Mouse (Mus musculus): ENCODE data around the gene Ap5b1. TPM values are rescaled to one million over a fixed set of nuclear protein-coding genes. Genes with fewer than 3 reads are reported as not detected.

The Ap5b1 gene
- polyA plus RNA-seq, 1 experiment from 2014 or later, result 3.6 TPM

- H3K4me1 ChIP-seq (replicated peaks), result no peaks in the 10 kb centered on the region
- H3K4me3 ChIP-seq (replicated peaks), result no peak overlapping the region
- no peak overlapping the region for H3K9ac ChIP-seq
- WGBS (ENCODE audit: insufficient replicate concordance), result 67% methylated on average over 8 of the region's 8 CpGs
- ATAC-seq (ENCODE audit: insufficient read depth), result no peak
- H3K9me3 ChIP-seq (replicated peaks), result no peaks in the 10 kb centered on the region
- H3K36me3 ChIP-seq (replicated peaks), result no peaks in the 10 kb centered on the region
- no peak overlapping the region for H3K4me2 ChIP-seq
- no peak overlapping the region for H3K27ac ChIP-seq (replicated peaks)
- H3K27me3 ChIP-seq, result peaks cover 59% of the 10 kb centered on the region
Observed at GRCm38 (mm10) chr19:5553802-5554201, 14.0 kb upstream of the Ap5b1 start.

DNA sequence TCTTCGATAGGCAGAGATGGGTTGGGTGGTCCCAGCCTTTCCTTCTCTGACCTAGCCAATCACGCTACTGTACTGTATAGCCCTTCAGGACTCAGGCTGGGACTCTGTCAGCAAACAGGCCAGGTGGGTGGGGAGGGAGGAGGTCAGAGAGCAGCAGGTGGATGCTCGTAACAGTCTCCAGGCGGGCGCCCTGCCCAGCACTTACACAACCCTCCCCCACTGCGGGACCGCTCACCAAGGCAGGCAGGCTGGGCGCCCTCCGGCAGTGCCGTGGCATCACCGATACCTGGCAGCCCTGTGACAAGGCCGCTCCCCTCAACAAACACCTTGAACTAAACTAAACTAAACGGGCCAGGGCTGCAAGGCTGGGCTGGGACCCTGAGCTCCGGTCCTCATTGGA is 13.6 kb upstream of the Ap5b1 start:
- ATAC-seq (ENCODE audit: insufficient read depth), result no peak
- H3K27ac ChIP-seq (replicated peaks), result no peak overlapping the region
- no peaks in the 10 kb centered on the region for H3K9me3 ChIP-seq (replicated peaks)
- 67% methylated on average over 14 of the region's 14 CpGs for WGBS (ENCODE audit: insufficient replicate concordance)
- H3K4me3 ChIP-seq (replicated peaks), result no peak overlapping the region
- no peaks in the 10 kb centered on the region for H3K36me3 ChIP-seq (replicated peaks)
- peaks cover 63% of the 10 kb centered on the region for H3K27me3 ChIP-seq
- no peak overlapping the region for H3K9ac ChIP-seq
- H3K4me1 ChIP-seq (replicated peaks), result no peaks in the 10 kb centered on the region
- no peak overlapping the region for H3K4me2 ChIP-seq

- H3K4me3 ChIP-seq (replicated peaks), result no peak overlapping the region
- no peaks in the 10 kb centered on the region for H3K9me3 ChIP-seq (replicated peaks)
- H3K9ac ChIP-seq, result no peak overlapping the region
- ATAC-seq (ENCODE audit: insufficient read depth), result no peak
- H3K4me1 ChIP-seq (replicated peaks), result peaks cover 14% of the 10 kb centered on the region
- H3K27ac ChIP-seq (replicated peaks), result no peak overlapping the region
- H3K36me3 ChIP-seq (replicated peaks), result no peaks in the 10 kb centered on the region
- H3K4me2 ChIP-seq, result no peak overlapping the region
- peaks cover 96% of the 10 kb centered on the region for H3K27me3 ChIP-seq
- 48% methylated on average over 7 of the region's 7 CpGs for WGBS (ENCODE audit: insufficient replicate concordance)
Observed at GRCm38 (mm10) chr19:5558169-5558568, 9.7 kb upstream of the Ap5b1 start.

- Histone ChIP-seq H3K9ac (no peak overlapping the region), H3K27ac (replicated peaks) (no peak overlapping the region), H3K4me1 (replicated peaks) (peaks cover 14% of the 10 kb centered on the region), H3K4me2 (no peak overlapping the region), H3K9me3 (replicated peaks) (no peaks in the 10 kb centered on the region), H3K36me3 (replicated peaks) (no peaks in the 10 kb centered on the region), H3K4me3 (replicated peaks) (no peak overlapping the region), H3K27me3 (peaks cover 97% of the 10 kb centered on the region)
- ATAC-seq (ENCODE audit: insufficient read depth), result no peak
- 53% methylated on average over 8 of the region's 8 CpGs for WGBS (ENCODE audit: insufficient replicate concordance)
Observed at GRCm38 (mm10) chr19:5558770-5559169, 9.1 kb upstream of the Ap5b1 start.

- H3K36me3 ChIP-seq (replicated peaks), result no peaks in the 10 kb centered on the region
- H3K9ac ChIP-seq, result no peak overlapping the region
- peaks cover 97% of the 10 kb centered on the region for H3K27me3 ChIP-seq
- no peaks in the 10 kb centered on the region for H3K9me3 ChIP-seq (replicated peaks)
- 23% methylated on average over 8 of the region's 8 CpGs for WGBS (ENCODE audit: insufficient replicate concordance)
- peaks cover 14% of the 10 kb centered on the region for H3K4me1 ChIP-seq (replicated peaks)
- H3K4me3 ChIP-seq (replicated peaks), result no peak overlapping the region
- H3K4me2 ChIP-seq, result no peak overlapping the region
- ATAC-seq (ENCODE audit: insufficient read depth), result no peak
- H3K27ac ChIP-seq (replicated peaks), result no peak overlapping the region
Observed at GRCm38 (mm10) chr19:5559229-5559628, 8.6 kb upstream of the Ap5b1 start.

GRCm38 (mm10) chr19:5559631-5560456 is 8.0 kb upstream of the Ap5b1 start:
- 1% methylated on average over 69 of the region's 69 CpGs for WGBS (ENCODE audit: insufficient replicate concordance)
- peak overlapping the region; percentile 58 for H3K4me2 ChIP-seq
- no peak overlapping the region for H3K9ac ChIP-seq
- H3K9me3 ChIP-seq (replicated peaks), result no peaks in the 10 kb centered on the region
- peak overlapping the region; percentile 35 for H3K4me3 ChIP-seq (replicated peaks)
- H3K36me3 ChIP-seq (replicated peaks), result no peaks in the 10 kb centered on the region
- peaks cover 14% of the 10 kb centered on the region for H3K4me1 ChIP-seq (replicated peaks)
- no peak for ATAC-seq (ENCODE audit: insufficient read depth)
- H3K27me3 ChIP-seq, result peaks cover 100% of the 10 kb centered on the region
- H3K27ac ChIP-seq (replicated peaks), result no peak overlapping the region

- H3K9me3 ChIP-seq (replicated peaks), result no peaks in the 10 kb centered on the region
- H3K9ac ChIP-seq, result no peak within 1 kb of the TSS
- no peaks in the 10 kb centered on the region for H3K36me3 ChIP-seq (replicated peaks)
- under 1% methylated on average over 57 of the region's 57 CpGs for WGBS (ENCODE audit: insufficient replicate concordance)
- H3K4me1 ChIP-seq (replicated peaks), result peaks cover 14% of the 10 kb centered on the region
- peaks cover 100% of the 10 kb centered on the region for H3K27me3 ChIP-seq
- H3K4me2 ChIP-seq, result peak within 1 kb of the TSS; percentile 58
- peak within 1 kb of the TSS; percentile 35 for H3K4me3 ChIP-seq (replicated peaks)
- H3K27ac ChIP-seq (replicated peaks), result no peak within 1 kb of the TSS
- ATAC-seq (ENCODE audit: insufficient read depth), result no peak
Observed at GRCm38 (mm10) chr19:5560457-5561041, 7.3 kb upstream of the Ap5b1 start, which contains the start of gene Ovol1. Ovol1 (minus strand) TSS chr19:5560646.

GRCm38 (mm10) chr19:5561252-5561790 is 6.5 kb upstream of the Ap5b1 start:
- Histone ChIP-seq H3K4me2 (peak overlapping the region; percentile 58; the same call in 1 of the 2 replicates), H3K36me3 (replicated peaks) (no peaks in the 10 kb centered on the region), H3K9me3 (replicated peaks) (no peaks in the 10 kb centered on the region), H3K4me1 (replicated peaks) (peaks cover 15% of the 10 kb centered on the region), H3K27me3 (peaks cover 100% of the 10 kb centered on the region), H3K9ac (no peak overlapping the region), H3K27ac (replicated peaks) (no peak overlapping the region), H3K4me3 (replicated peaks) (peak overlapping the region; percentile 35; the same call in 1 of the 2 replicates)
- no peak for ATAC-seq (ENCODE audit: insufficient read depth)
- 25% methylated on average over 10 of the region's 10 CpGs for WGBS (ENCODE audit: insufficient replicate concordance)

DNA sequence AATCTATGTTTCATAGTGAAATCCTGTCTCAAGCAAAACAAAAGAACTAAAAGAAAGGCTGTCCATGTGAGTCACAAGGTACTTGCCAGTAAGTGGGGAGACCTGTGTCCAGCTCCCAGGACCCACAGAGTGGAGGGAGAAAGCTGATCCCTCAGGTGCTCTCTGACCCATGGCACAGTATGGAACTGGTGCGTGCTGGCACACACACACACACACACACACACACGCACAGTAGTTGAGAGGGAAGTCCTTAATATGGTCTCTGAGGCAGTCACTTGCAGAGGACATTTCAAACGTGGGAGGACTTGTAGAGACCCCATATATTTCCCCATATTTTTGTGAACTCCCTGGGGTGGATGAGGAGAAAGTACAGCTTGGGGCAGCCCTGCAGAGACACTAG is 5.9 kb upstream of the Ap5b1 start:
- Histone ChIP-seq H3K36me3 (replicated peaks) (no peaks in the 10 kb centered on the region), H3K4me2 (no peak overlapping the region), H3K4me1 (replicated peaks) (peaks cover 21% of the 10 kb centered on the region), H3K9me3 (replicated peaks) (no peaks in the 10 kb centered on the region), H3K27me3 (peaks cover 100% of the 10 kb centered on the region), H3K27ac (replicated peaks) (no peak overlapping the region), H3K9ac (no peak overlapping the region), H3K4me3 (replicated peaks) (no peak overlapping the region)
- WGBS (ENCODE audit: insufficient replicate concordance), result 28% methylated on average over 3 of the region's 3 CpGs
- ATAC-seq (ENCODE audit: insufficient read depth), result no peak

- Histone ChIP-seq H3K4me1 (replicated peaks) (peaks cover 29% of the 10 kb centered on the region), H3K27ac (replicated peaks) (no peak overlapping the region), H3K9me3 (replicated peaks) (no peaks in the 10 kb centered on the region), H3K27me3 (peaks cover 93% of the 10 kb centered on the region), H3K4me2 (no peak overlapping the region), H3K4me3 (replicated peaks) (no peak overlapping the region), H3K9ac (no peak overlapping the region), H3K36me3 (replicated peaks) (no peaks in the 10 kb centered on the region)
- ATAC-seq (ENCODE audit: insufficient read depth), result no peak
- 78% methylated on average over 10 of the region's 10 CpGs for WGBS (ENCODE audit: insufficient replicate concordance)
Observed at GRCm38 (mm10) chr19:5562776-5563175, 5.0 kb upstream of the Ap5b1 start.

GRCm38 (mm10) chr19:5566316-5566715 is 1.5 kb upstream of the Ap5b1 start:
- Histone ChIP-seq H3K27me3 (peaks cover 58% of the 10 kb centered on the region), H3K9me3 (replicated peaks) (no peaks in the 10 kb centered on the region), H3K4me2 (peak overlapping the region; percentile 98; the same call in 1 of the 2 replicates), H3K4me1 (replicated peaks) (peaks cover 36% of the 10 kb centered on the region), H3K27ac (replicated peaks) (no peak overlapping the region), H3K9ac (no peak overlapping the region), H3K4me3 (replicated peaks) (no peak overlapping the region), H3K36me3 (replicated peaks) (peaks cover 13% of the 10 kb centered on the region)
- no peak for ATAC-seq (ENCODE audit: insufficient read depth)
- WGBS (ENCODE audit: insufficient replicate concordance), result 57% methylated on average over 5 of the region's 5 CpGs
